Mouse (Mus musculus) heart, embryonic 11.5 days (tissue): ENCODE results near the gene Ehbp1l1. TPM values are rescaled to one million over a fixed set of nuclear protein-coding genes. Genes with fewer than 3 reads are reported as not detected.

Source experiments
- ATAC-seq: fragments of 200-750 bp; cut with Nextera tagmentation; replicated peaks from 2 replicates; pipeline ENCODE4 v1.8.0; 2017; ENCODE audit warnings: moderate library complexity; ENCODE audit not compliant: insufficient number of reproducible peaks, low FRiP score, low TSS enrichment
- H3K27ac ChIP-seq: fragments of 300-500 bp; sonication (generic); 2 replicates; pipeline ENCODE4 v1.5.1; 2014; ENCODE audit warnings: mild to moderate bottlenecking, low read depth, low read length
- H3K27me3 ChIP-seq: fragments of 300-500 bp; sonication (generic); 2 replicates; pipeline ENCODE4 v1.6.1; 2014; ENCODE audit warnings: mild to moderate bottlenecking, low read length, mixed read lengths; ENCODE audit not compliant: control insufficient read depth, insufficient read depth
- H3K36me3 ChIP-seq: fragments of 300-500 bp; sonication (generic); 2 replicates; pipeline ENCODE4 v1.6.1; 2014; ENCODE audit warnings: mild to moderate bottlenecking, low read length, moderate library complexity, mixed read lengths; ENCODE audit not compliant: control insufficient read depth, insufficient read depth
- H3K4me1 ChIP-seq: fragments of 300-500 bp; sonication (generic); 2 replicates; pipeline ENCODE4 v1.6.1; 2014; ENCODE audit warnings: low read length; ENCODE audit not compliant: control insufficient read depth, insufficient read depth
- H3K4me2 ChIP-seq: fragments of 300-500 bp; sonication (generic); 2 replicates; pipeline ENCODE4 v1.6.1; 2014; ENCODE audit warnings: mild to moderate bottlenecking, moderate library complexity
- H3K4me3 ChIP-seq: fragments of 300-500 bp; sonication (generic); 2 replicates; pipeline ENCODE4 v1.5.1; 2014; ENCODE audit warnings: low read depth, low read length
- H3K9ac ChIP-seq: fragments of 300-500 bp; sonication (generic); 2 replicates; pipeline ENCODE4 v1.6.1; 2014; ENCODE audit warnings: mild to moderate bottlenecking, low read depth, low read length, moderate library complexity
- H3K9me3 ChIP-seq: fragments of 300-500 bp; sonication (generic); replicated peaks from 2 replicates; pipeline ENCODE4 v1.6.1; 2016; ENCODE audit warnings: low read length; ENCODE audit not compliant: control insufficient read depth
- WGBS: fragments of 180-500 bp; shearing (Covaris S2); extraction: QIAGEN DNeasy Blood & Tissue Kit; methylation state at CpG from one replicate; pipeline ENCODE4 v1.1.7; 2014; ENCODE audit not compliant: insufficient replicate concordance; 5-methylcytosine and 5-hydroxymethylcytosine counted together
- polyA plus RNA-seq: library from polyadenylated mRNA; unstranded; fragments of >200 nt; fragmentation: Nextera tagmentation; extraction: Ambion mirVana; gene quantifications from 2 replicates; pipeline ENCODE4 v1.2.1, GENCODE M21; 2014

Gene Ehbp1l1
- polyA plus RNA-seq, 1 experiment from 2014 or later, result 54.8 TPM

GRCm38 (mm10) chr19:5728631-5729443 is 2.7 kb upstream of the Ehbp1l1 start:
- Histone ChIP-seq H3K4me2 (peak overlapping the region; percentile 93), H3K4me1 (peaks cover 46% of the 10 kb centered on the region), H3K36me3 (no peaks in the 10 kb centered on the region), H3K9me3 (no peaks in the 10 kb centered on the region), H3K9ac (peak overlapping the region; percentile 99), H3K27me3 (no peaks in the 10 kb centered on the region), H3K27ac (peak overlapping the region; percentile 92), H3K4me3 (peak overlapping the region; percentile 97)
- ATAC-seq, result no peak
- WGBS, result 9% methylated on average over 37 of the region's 37 CpGs

DNA sequence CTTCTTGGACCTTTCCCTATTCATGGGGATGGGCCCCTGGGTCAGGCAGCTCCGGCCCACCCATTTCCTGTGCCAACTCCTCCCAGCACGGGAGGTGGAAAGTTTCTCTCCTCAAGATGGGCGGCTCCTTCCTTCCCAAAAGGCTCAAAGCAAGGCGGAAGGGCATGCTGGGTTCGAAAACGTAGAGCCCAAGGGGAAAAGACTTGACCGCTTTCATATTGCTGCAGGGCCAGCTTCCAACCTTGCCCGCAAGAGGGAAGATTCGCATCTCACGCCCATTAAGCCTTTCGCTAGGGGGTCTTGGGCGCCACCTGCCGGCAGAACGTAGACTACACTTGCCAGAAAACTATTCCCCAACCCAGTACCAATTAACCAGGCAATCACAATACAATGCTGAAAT is 1.6 kb upstream of the Ehbp1l1 start:
- Histone ChIP-seq H3K4me3 (peak overlapping the region; percentile 97), H3K36me3 (peaks cover 5% of the 10 kb centered on the region), H3K27me3 (no peaks in the 10 kb centered on the region), H3K4me2 (peak overlapping the region; percentile 93), H3K27ac (peak overlapping the region; percentile 6), H3K9me3 (no peaks in the 10 kb centered on the region), H3K9ac (peak overlapping the region; percentile 25), H3K4me1 (peaks cover 55% of the 10 kb centered on the region)
- no peak for ATAC-seq
- 3% methylated on average over 14 of the region's 14 CpGs for WGBS

GRCm38 (mm10) chr19:5726961-5727578 is 953 bp upstream of the Ehbp1l1 start:
- ATAC-seq, result no peak
- H3K27ac ChIP-seq, result peak overlapping the region; percentile 91
- H3K4me3 ChIP-seq, result peak overlapping the region; percentile 97
- 62% methylated on average over 15 of the region's 15 CpGs for WGBS
- no peaks in the 10 kb centered on the region for H3K9me3 ChIP-seq
- peak overlapping the region; percentile 25; the same call in 1 of the 2 replicates for H3K9ac ChIP-seq
- H3K27me3 ChIP-seq, result no peaks in the 10 kb centered on the region
- peaks cover 10% of the 10 kb centered on the region for H3K36me3 ChIP-seq
- peaks cover 59% of the 10 kb centered on the region for H3K4me1 ChIP-seq
- peak overlapping the region; percentile 93 for H3K4me2 ChIP-seq

DNA sequence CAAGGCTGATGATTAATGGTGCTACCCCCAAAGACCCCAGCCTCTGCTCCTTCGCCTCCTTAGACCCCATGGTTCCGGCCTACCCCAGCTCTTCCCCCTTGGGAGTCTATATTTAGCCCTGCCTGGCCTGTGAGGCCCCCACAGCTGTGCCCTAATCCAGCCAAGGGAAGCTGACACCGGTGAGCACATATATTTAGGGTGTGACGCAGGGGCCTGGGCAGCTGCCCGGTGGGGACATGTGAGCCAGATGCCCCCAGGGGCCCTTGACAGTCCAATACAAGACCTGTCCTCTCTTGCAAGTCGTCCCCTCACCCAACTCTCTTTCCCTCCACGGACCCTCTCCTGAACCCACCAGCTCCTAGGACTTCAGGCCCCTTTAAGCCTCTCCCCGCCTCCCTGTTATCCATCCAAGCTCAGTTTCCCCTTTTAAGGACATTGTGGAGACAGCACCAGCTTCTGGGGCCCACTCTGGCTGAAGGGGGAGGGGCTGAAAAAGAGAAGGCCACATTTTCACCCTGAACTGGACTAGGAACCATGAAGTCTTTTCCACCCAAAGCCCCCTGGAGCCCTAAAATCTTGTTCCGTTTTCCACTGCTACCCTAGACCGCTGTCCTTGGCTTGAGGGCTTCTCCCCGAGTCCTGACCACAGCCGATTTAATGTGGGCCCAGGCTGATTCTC is 949 bp downstream of the Ehbp1l1 start:
- 38% methylated on average over 12 of the region's 12 CpGs for WGBS
- H3K4me2 ChIP-seq, result peak overlapping the region; percentile 93
- peak overlapping the region; percentile 91 for H3K27ac ChIP-seq
- H3K4me3 ChIP-seq, result peak overlapping the region; percentile 81
- no peaks in the 10 kb centered on the region for H3K9me3 ChIP-seq
- peak; percentile 44 for ATAC-seq
- peaks cover 45% of the 10 kb centered on the region for H3K4me1 ChIP-seq
- peaks cover 25% of the 10 kb centered on the region for H3K36me3 ChIP-seq
- H3K9ac ChIP-seq, result peak overlapping the region; percentile 97
- no peaks in the 10 kb centered on the region for H3K27me3 ChIP-seq

- Histone ChIP-seq H3K36me3 (peaks cover 32% of the 10 kb centered on the region), H3K27me3 (no peaks in the 10 kb centered on the region), H3K27ac (peak overlapping the region; percentile 91), H3K9ac (peak overlapping the region; percentile 97), H3K4me3 (peak overlapping the region; percentile 81), H3K4me2 (peak overlapping the region; percentile 93), H3K9me3 (no peaks in the 10 kb centered on the region), H3K4me1 (peaks cover 45% of the 10 kb centered on the region)
- 27% methylated on average over 7 of the region's 7 CpGs for WGBS
- ATAC-seq, result 0 out of 2 replicates have a peak, but pooled peaks have one; percentile 33
Observed at GRCm38 (mm10) chr19:5724549-5724941, 1.6 kb downstream of the Ehbp1l1 start.

DNA sequence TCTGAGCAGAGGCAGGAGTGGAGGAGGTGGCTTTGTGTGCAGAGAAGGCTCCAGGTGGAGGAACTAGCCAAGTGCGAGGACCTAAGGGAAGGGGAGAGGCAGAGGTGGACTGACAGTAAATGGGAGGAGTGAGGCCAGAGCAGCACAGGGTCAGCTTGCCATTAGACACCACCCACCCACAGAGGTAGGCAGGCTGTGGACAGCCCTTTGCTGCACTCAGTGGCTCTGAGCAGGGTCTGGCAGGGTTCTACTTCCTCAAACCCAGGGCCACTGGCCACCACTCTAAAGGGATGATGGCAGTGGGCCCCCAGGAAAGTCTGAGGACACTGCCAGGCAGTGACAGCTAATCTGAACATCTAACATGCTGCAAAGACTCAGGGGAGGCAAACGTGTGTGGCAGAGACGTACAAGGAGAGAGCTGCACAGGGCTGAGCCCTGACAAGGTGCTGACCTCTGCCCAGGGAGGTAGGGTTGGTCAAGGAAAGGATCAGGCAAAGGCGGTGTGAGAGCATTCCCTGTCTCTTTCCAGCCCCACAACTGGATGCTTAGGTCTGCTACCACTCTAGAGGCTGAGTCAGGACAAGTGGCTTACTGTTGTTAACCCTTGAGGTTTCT is 2.1 kb downstream of the Ehbp1l1 start:
- Histone ChIP-seq H3K4me3 (peak overlapping the region; percentile 81), H3K27ac (peak overlapping the region; percentile 91), H3K36me3 (peaks cover 37% of the 10 kb centered on the region), H3K4me1 (peaks cover 45% of the 10 kb centered on the region), H3K9me3 (no peaks in the 10 kb centered on the region), H3K9ac (peak overlapping the region; percentile 97), H3K27me3 (no peaks in the 10 kb centered on the region), H3K4me2 (peak overlapping the region; percentile 93)
- no peak for ATAC-seq
- WGBS, result 25% methylated on average over 4 of the region's 4 CpGs

GRCm38 (mm10) chr19:5722848-5723425 is 3.2 kb downstream of the Ehbp1l1 start:
- 0 out of 2 replicates have a peak overlapping the region, but pooled peaks have one; percentile 8 for H3K4me3 ChIP-seq
- H3K36me3 ChIP-seq, result peaks cover 46% of the 10 kb centered on the region
- H3K9me3 ChIP-seq, result no peaks in the 10 kb centered on the region
- no peak for ATAC-seq
- peak overlapping the region; percentile 93 for H3K4me2 ChIP-seq
- H3K27ac ChIP-seq, result peak overlapping the region; percentile 50; the same call in 1 of the 2 replicates
- H3K9ac ChIP-seq, result peak overlapping the region; percentile 49; the same call in 1 of the 2 replicates
- 80% methylated on average over 7 of the region's 7 CpGs for WGBS
- H3K4me1 ChIP-seq, result peaks cover 35% of the 10 kb centered on the region
- no peaks in the 10 kb centered on the region for H3K27me3 ChIP-seq

DNA sequence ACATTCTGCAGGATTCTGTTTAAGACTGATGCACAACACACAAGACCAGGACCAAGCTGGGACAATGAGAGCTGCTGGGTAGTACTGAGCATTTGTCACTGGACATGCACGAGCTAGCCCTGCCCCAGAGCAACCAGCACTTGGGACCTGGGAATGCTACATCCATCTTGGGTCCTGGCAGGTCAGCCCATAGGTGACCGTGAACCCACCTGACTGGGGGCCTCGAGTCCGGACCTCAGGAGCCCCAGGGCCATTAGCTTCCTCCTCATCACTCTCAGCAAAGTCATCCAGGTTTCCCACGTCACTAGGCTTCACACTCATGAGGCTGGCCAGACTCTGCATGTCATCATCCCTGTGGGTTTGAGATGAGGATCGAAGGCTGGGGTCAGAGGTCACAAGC is 4.9 kb downstream of the Ehbp1l1 start:
- Histone ChIP-seq H3K4me2 (no peak overlapping the region), H3K27me3 (no peaks in the 10 kb centered on the region), H3K4me1 (peaks cover 26% of the 10 kb centered on the region), H3K9ac (no peak overlapping the region), H3K27ac (no peak overlapping the region), H3K36me3 (peaks cover 46% of the 10 kb centered on the region), H3K4me3 (no peak overlapping the region), H3K9me3 (no peaks in the 10 kb centered on the region)
- 96% methylated on average over 6 of the region's 6 CpGs for WGBS
- ATAC-seq, result no peak
